Mouse (Mus musculus): ENCODE measurements at regions not wholly inside any gene's neighbourhood (a gene's known extent, or its start where the extent isn't known, plus 50 kb on each side); places are given as distances from the start of the nearest gene placed in this dataset.
"Not testable (repeated sequence)": the region's sequence is repeated elsewhere in the genome, so short reads cannot be mapped to it uniquely, and the experiment has no call there.

DNA sequence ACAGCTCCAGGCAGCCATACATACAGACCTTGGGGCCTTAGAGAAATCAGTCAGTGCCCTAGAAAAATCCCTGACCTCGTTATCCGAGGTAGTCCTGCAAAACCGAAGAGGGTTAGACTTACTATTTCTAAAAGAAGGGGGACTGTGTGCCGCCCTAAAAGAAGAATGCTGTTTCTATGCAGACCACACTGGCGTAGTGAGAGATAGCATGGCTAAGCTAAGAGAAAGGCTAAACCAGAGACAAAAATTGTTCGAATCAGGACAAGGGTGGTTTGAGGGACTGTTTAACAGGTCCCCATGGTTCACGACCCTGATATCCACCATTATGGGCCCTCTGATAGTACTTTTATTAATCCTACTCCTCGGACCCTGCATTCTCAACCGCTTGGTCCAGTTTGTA lies 322.2 kb downstream of the Gm29866 start:
- peak in 1 of 2 experiments; percentile 0 for DNase-seq (ENCODE audit: low spot score in 2 of 2)

DNA sequence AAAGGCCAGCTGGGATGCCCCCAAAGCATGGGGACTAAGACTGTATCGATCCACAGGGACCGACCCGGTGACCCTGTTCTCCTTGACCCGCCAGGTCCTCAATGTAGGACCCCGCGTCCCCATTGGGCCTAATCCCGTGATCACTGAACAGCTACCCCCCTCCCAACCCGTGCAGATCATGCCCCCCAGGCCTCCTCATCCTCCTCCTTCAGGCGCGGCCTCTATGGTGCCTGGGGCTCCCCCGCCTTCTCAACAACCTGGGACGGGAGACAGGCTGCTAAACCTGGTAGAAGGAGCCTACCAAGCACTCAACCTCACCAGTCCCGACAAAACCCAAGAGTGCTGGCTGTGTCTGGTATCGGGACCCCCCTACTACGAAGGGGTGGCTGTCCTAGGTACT lies 323.1 kb downstream of the Gm29866 start:
- DNase-seq (ENCODE audit: low spot score in 2 of 2), result not testable (repeated sequence)

DNA sequence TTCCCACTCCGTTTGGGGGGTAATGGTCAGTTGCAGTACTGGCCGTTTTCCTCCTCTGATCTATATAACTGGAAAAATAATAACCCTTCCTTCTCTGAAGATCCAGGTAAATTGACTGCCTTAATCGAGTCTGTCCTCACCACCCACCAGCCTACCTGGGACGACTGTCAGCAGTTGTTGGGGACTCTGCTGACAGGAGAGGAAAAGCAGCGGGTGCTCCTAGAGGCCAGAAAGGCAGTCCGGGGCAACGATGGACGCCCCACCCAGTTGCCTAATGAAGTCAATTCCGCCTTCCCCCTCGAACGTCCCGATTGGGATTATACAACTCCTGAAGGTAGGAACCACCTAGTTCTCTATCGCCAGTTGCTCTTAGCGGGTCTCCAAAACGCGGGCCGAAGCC lies 328.2 kb downstream of the Gm29866 start:
- DNase-seq (ENCODE audit: low spot score in 2 of 2), result not testable (repeated sequence)

Measured in left cerebral cortex, adult 18-20 months (tissue).